Mouse (Mus musculus) ES-E14 (cell line): Measurements from ENCODE around the gene Dpf3.

Experiments used
- CHD2 ChIP-seq: IDR thresholded peaks from 2 replicates; pipeline ENCODE4 v1.6.1; 2014; ENCODE audit warnings: mild to moderate bottlenecking, low read depth, low read length, inconsistent platforms
- MAFK ChIP-seq: IDR thresholded peaks from 2 replicates; pipeline ENCODE4 v1.6.1; 2014; ENCODE audit warnings: mild to moderate bottlenecking, low read depth, low read length, inconsistent platforms; ENCODE audit not compliant: insufficient read depth
- ZC3H11A ChIP-seq: IDR thresholded peaks from 2 replicates; pipeline ENCODE4 v1.6.1; 2012; ENCODE audit warnings: low read depth, mild to moderate bottlenecking, inconsistent platforms, low read length, borderline replicate concordance
- ZNF384 ChIP-seq: IDR thresholded peaks from 2 replicates; pipeline ENCODE4 v1.6.1; 2012; ENCODE audit warnings: low read depth, low read length, inconsistent platforms

- no peak for TF ChIP-seq ZNF384
- TF ChIP-seq MAFK, result no peak
- TF ChIP-seq ZC3H11A, result no peak
- no peak for TF ChIP-seq CHD2
Observed at GRCm38 (mm10) chr12:83513185-83513584, 25.7 kb upstream of the Dpf3 start.
